Mouse (Mus musculus) heart, postnatal 0 days (tissue): ENCODE measurements at regions not wholly inside any gene's neighbourhood (a gene's known extent, or its start where the extent isn't known, plus 50 kb on each side); places are given as distances from the start of the nearest gene placed in this dataset.

Experiments
- CTCF ChIP-seq: IDR thresholded peaks from 2 replicates; pipeline ENCODE4 v1.5.1; 2016; ENCODE audit warnings: antibody characterized with exemption, control low read depth, low read depth
- EP300 ChIP-seq: IDR thresholded peaks from 2 replicates; pipeline ENCODE4 v1.6.1; 2016; ENCODE audit warnings: antibody characterized with exemption, low read depth

DNA sequence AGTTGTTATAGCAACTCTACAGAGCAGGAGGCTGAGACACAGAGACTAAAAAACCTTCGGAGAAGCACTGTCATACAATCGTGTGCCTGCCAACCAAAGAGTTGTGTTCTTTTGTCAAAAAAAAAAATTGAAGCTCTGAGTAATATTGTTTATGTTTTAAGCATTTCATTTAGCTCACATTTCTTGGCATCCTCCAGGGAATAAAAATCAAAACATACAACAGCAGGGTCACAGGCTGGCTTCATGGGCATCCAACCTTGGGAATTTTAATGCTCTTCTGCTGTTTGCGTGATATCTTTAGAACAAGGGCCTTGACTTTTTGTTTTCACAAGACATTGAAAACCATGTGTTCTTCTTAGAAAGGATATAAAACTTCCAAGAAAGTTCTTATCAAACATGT lies 152.9 kb upstream of the Cxcl12 start:
- no peak for TF ChIP-seq CTCF
- no peak for TF ChIP-seq EP300
